Mouse (Mus musculus) testis, adult 2 months (tissue): ENCODE measurements at regions not wholly inside any gene's neighbourhood (a gene's known extent, or its start where the extent isn't known, plus 50 kb on each side); places are given as distances from the start of the nearest gene placed in this dataset.

Experiments used
- CTCF ChIP-seq: fragments of 200-500 bp; IDR thresholded peaks from 2 replicates; pipeline ENCODE4 v1.5.1; 2012; ENCODE audit warnings: low read depth, mild to moderate bottlenecking, inconsistent platforms, low read length, moderate library complexity; ENCODE audit not compliant: control insufficient read depth, insufficient read depth, insufficient replicate concordance
- POLR2A ChIP-seq: fragments of 200-500 bp; IDR thresholded peaks from 2 replicates; pipeline ENCODE4 v1.6.1; 2012; ENCODE audit warnings: low read depth, mild to moderate bottlenecking, inconsistent platforms, low read length, moderate library complexity; ENCODE audit not compliant: control insufficient read depth

DNA sequence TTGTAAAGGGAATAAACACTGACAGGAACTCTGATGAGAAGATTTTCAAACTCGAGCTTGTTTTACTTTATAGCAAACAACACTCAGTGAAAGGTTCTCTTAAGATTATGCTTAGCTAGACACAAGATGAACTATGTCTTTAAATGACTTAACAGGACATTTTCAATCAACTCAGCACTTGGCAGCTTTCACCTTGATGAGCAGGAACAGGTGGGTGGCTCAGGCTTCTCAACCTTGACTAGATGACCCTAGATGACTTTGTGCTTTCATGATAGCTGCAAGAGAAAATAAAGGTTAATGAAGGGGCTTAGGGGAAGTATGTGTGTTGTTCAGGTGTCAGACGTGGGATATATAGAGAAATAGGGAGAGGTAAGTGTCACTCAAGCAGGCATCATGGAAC is 728.1 kb upstream of the 4930444P10Rik start:
- no peak for TF ChIP-seq POLR2A
- TF ChIP-seq CTCF = no peak
